9 mouse cellular contexts compared by ENCODE assay signal in the genomic region with DNA sequence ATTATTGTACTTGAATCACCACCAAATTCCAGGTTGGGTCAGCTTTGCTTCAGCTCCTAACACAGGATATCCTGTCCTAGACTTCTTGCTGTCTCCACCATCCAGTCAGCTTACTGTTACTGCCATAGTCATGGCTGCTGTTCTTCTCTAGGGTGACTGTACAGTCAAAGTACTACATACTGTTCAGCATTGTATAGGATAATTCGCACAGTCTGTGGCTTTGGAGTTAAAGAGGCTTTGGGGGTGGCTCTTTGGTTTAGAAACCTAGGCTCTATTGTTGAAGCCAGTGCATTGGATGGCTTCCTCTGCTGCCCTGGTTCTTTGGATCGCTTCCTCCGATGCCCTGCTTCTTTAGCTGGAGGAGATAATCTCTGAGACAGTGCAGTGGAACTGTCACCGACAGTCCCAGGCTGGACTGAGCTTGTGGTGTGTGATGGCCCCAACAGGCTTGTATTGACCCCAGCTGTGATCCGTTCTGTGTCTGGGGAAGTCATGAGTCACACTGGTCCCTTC.
DNase-seq lines count a peak whose midpoint lies in the region; ATAC-seq and TF ChIP-seq lines count a peak whose summit lies in the region.
"Had no signal": no experiment of that assay in that cellular context is flagged by ENCODE, and none has a peak within 500 bp of the region (broad histone marks: within the 10 kb centered on the region; RNA-seq: fewer than 3 reads in every experiment).

No protein-coding gene starts in this region.

- peaks cover 9% of the 10 kb centered on the region; the same call in 1 of the 2 replicates for H3K36me3 ChIP-seq in intestine, embryonic 14.5 days (ENCODE audit: control insufficient read depth, insufficient read depth, low read length)
- H3K36me3 ChIP-seq in intestine, postnatal 0 days (ENCODE audit: control insufficient read depth, insufficient read depth), result 0 out of 2 replicates have a peak, but pooled peaks cover 3% of the 10 kb centered on the region
- H3K36me3 ChIP-seq in embryonic facial prominence, embryonic 14.5 days (ENCODE audit: control insufficient read depth, insufficient read depth, low read length), result no peaks in the 10 kb centered on the region
- H3K36me3 ChIP-seq in forebrain, postnatal 0 days (ENCODE audit: insufficient read depth), result peaks cover 19% of the 10 kb centered on the region
- H3K36me3 ChIP-seq in midbrain, embryonic 15.5 days (replicated peaks), result 0 out of 2 replicates have a peak, but pooled peaks cover 5% of the 10 kb centered on the region

- H3K27me3 ChIP-seq in intestine, embryonic 14.5 days (replicated peaks; ENCODE audit: control insufficient read depth, insufficient read depth, low read length), result no peaks in the 10 kb centered on the region
- H3K27me3 ChIP-seq in intestine, postnatal 0 days (replicated peaks; ENCODE audit: control insufficient read depth, insufficient read depth, low read length), result no peaks in the 10 kb centered on the region
- no peaks in the 10 kb centered on the region for H3K27me3 ChIP-seq in embryonic facial prominence, embryonic 14.5 days (replicated peaks; ENCODE audit: control insufficient read depth, insufficient read depth, low read length)
- H3K27me3 ChIP-seq in forebrain, postnatal 0 days (ENCODE audit: insufficient read depth, low read length), result no peaks in the 10 kb centered on the region
- no peaks in the 10 kb centered on the region for H3K27me3 ChIP-seq in midbrain, embryonic 15.5 days (replicated peaks)
- H3K27me3 ChIP-seq: liver, embryonic 13.5 days had no signal

- TF ChIP-seq CTCF in intestine, postnatal 0 days (IDR thresholded peaks at IDR 0.05; ENCODE audit: low read depth), result no peak
- no peak for TF ChIP-seq CTCF in forebrain, postnatal 0 days (IDR thresholded peaks at IDR 0.05; ENCODE audit: low read depth)

- ATAC-seq in intestine, embryonic 14.5 days (replicated peaks; ENCODE audit: low FRiP score, low TSS enrichment, low read depth), result no peak
- ATAC-seq in intestine, postnatal 0 days, result no peak
- ATAC-seq in embryonic facial prominence, embryonic 14.5 days (ENCODE audit: low read depth), result no peak; the same call in 1 of the 2 replicates
- ATAC-seq in forebrain, postnatal 0 days, result no peak
- no peak for ATAC-seq in midbrain, embryonic 15.5 days (replicated peaks)

- H3K27ac ChIP-seq in intestine, embryonic 14.5 days (ENCODE audit: low read depth), result peak overlapping the region; percentile 62
- H3K27ac ChIP-seq in intestine, postnatal 0 days (ENCODE audit: low read depth, low read length), result no peak overlapping the region; the same call in 1 of the 2 replicates
- H3K27ac ChIP-seq in embryonic facial prominence, embryonic 14.5 days (replicated peaks; ENCODE audit: low read depth, low read length), result peak overlapping the region; percentile 87
- 0 out of 2 replicates have a peak overlapping the region, but pooled peaks have one; percentile 21 for H3K27ac ChIP-seq in forebrain, postnatal 0 days (ENCODE audit: low read depth, low read length)
- H3K27ac ChIP-seq in midbrain, embryonic 15.5 days, result peak overlapping the region; percentile 96
- H3K27ac ChIP-seq: liver, embryonic 13.5 days had no signal

- no peak overlapping the region for H3K4me2 ChIP-seq in intestine, embryonic 14.5 days (ENCODE audit: low read length)
- no peak overlapping the region for H3K4me2 ChIP-seq in intestine, postnatal 0 days (replicated peaks; ENCODE audit: low read depth)
- H3K4me2 ChIP-seq in embryonic facial prominence, embryonic 14.5 days (ENCODE audit: low read depth, low read length), result no peak overlapping the region
- H3K4me2 ChIP-seq in forebrain, postnatal 0 days (ENCODE audit: low read depth), result no peak overlapping the region
- no peak overlapping the region for H3K4me2 ChIP-seq in midbrain, embryonic 15.5 days
- H3K4me2 ChIP-seq: liver, embryonic 13.5 days had no signal

- DNase-seq in intestine, embryonic 14.5 days (ENCODE audit: low spot score), result no peak
- no peak for DNase-seq in embryonic facial prominence, embryonic 14.5 days (ENCODE audit: low spot score)
- DNase-seq in forebrain, postnatal 0 days, result no peak
- no peak for DNase-seq in spleen, adult 12 weeks (ENCODE audit: low spot score)
- no peak for DNase-seq in spleen, postnatal 10 days (ENCODE audit: low spot score in 2 of 2)
- DNase-seq: liver, embryonic 13.5 days; thymus, postnatal 14 days had no signal

- H3K9me3 ChIP-seq in intestine, embryonic 14.5 days (ENCODE audit: control insufficient read depth, low read length), result no peaks in the 10 kb centered on the region
- no peaks in the 10 kb centered on the region for H3K9me3 ChIP-seq in intestine, postnatal 0 days (ENCODE audit: control insufficient read depth)
- no peaks in the 10 kb centered on the region for H3K9me3 ChIP-seq in embryonic facial prominence, embryonic 14.5 days (ENCODE audit: control insufficient read depth, low read length)
- H3K9me3 ChIP-seq in forebrain, postnatal 0 days (ENCODE audit: low read length), result no peaks in the 10 kb centered on the region
- H3K9me3 ChIP-seq in midbrain, embryonic 15.5 days, result no peaks in the 10 kb centered on the region
- H3K9me3 ChIP-seq: liver, embryonic 13.5 days had no signal

- H3K9ac ChIP-seq in intestine, embryonic 14.5 days (ENCODE audit: low read length), result no peak overlapping the region
- H3K9ac ChIP-seq in intestine, postnatal 0 days (ENCODE audit: low read depth, low read length), result no peak overlapping the region
- H3K9ac ChIP-seq in embryonic facial prominence, embryonic 14.5 days (ENCODE audit: low read depth, low read length), result no peak overlapping the region
- no peak overlapping the region for H3K9ac ChIP-seq in forebrain, postnatal 0 days
- H3K9ac ChIP-seq in midbrain, embryonic 15.5 days, result no peak overlapping the region; the same call in 1 of the 2 replicates
- H3K9ac ChIP-seq: liver, embryonic 13.5 days had no signal

- peaks cover 33% of the 10 kb centered on the region for H3K4me1 ChIP-seq in intestine, embryonic 14.5 days (replicated peaks; ENCODE audit: control insufficient read depth, insufficient read depth, low read length)
- H3K4me1 ChIP-seq in intestine, postnatal 0 days (replicated peaks; ENCODE audit: control insufficient read depth, insufficient read depth, low read length), result 0 out of 2 replicates have a peak, but pooled peaks cover 3% of the 10 kb centered on the region
- H3K4me1 ChIP-seq in embryonic facial prominence, embryonic 14.5 days (ENCODE audit: control insufficient read depth, insufficient read depth, low read length), result peaks cover 57% of the 10 kb centered on the region
- H3K4me1 ChIP-seq in forebrain, postnatal 0 days (ENCODE audit: insufficient read depth), result peaks cover 39% of the 10 kb centered on the region
- peaks cover 56% of the 10 kb centered on the region for H3K4me1 ChIP-seq in midbrain, embryonic 15.5 days

- WGBS in intestine, embryonic 14.5 days, result 86% methylated on average over 5 of the region's 5 CpGs
- WGBS in intestine, postnatal 0 days, result 81% methylated on average over 5 of the region's 5 CpGs
- WGBS in embryonic facial prominence, embryonic 14.5 days, result 83% methylated on average over 5 of the region's 5 CpGs
- 77% methylated on average over 5 of the region's 5 CpGs for WGBS in forebrain, postnatal 0 days
- WGBS in midbrain, embryonic 15.5 days, result 60% methylated on average over 5 of the region's 5 CpGs

- H3K4me3 ChIP-seq in intestine, embryonic 14.5 days (ENCODE audit: low read depth, low read length), result no peak overlapping the region
- H3K4me3 ChIP-seq in intestine, postnatal 0 days (ENCODE audit: low read depth, low read length), result no peak overlapping the region
- no peak overlapping the region for H3K4me3 ChIP-seq in embryonic facial prominence, embryonic 14.5 days (ENCODE audit: low read depth, low read length)
- no peak overlapping the region for H3K4me3 ChIP-seq in forebrain, postnatal 0 days (ENCODE audit: low read depth, low read length)
- H3K4me3 ChIP-seq in midbrain, embryonic 15.5 days, result no peak overlapping the region
- H3K4me3 ChIP-seq: liver, embryonic 13.5 days had no signal
